Comparison of ENCODE assay signal across 10 mouse cellular contexts in the genomic region with DNA sequence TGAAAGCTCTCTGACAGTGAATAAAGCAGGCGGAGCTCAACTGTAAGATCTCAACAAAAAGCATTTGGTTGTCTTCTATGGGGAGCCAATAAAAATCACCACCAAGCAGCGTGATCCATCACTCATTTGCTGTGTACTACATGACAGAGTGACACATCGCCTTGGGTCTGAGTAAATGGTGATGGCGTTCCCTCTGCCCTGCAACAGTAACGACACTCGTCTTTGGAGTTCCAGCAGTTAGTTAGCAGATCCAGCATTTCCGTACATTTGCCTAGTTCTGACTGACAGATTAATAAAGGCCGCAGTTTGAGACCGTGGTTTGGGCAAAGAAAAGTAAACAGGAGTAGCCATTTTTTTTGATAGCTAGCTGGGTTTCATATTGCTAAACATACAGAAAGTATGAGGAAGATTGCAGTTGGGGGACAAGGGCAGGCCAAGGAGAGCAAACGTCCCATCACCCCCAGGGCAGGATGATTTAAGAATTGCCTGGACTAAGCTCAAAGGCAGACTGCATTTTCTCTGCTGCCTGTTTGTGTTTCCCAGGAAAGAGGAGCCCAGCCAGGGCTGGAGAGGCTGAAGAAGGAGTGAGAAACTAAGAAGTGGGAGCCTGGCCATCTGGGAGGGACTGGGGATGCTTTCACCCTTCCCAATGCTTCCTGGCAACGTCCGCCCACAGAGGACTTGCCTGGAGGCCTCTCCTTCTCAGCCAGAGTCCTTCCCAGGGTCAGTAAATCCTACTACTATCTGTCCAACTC. TPM values are rescaled to one million over a fixed set of nuclear protein-coding genes. Genes with fewer than 3 reads are reported as not detected.
DNase-seq lines count a peak whose midpoint lies in the region; ATAC-seq and TF ChIP-seq lines count a peak whose summit lies in the region.
"Had no signal": no experiment of that assay in that cellular context is flagged by ENCODE, and none has a peak within 500 bp of the region (broad histone marks: within the 10 kb centered on the region; RNA-seq: fewer than 3 reads in every experiment).

No protein-coding gene starts in this region.

- no peaks in the 10 kb centered on the region for H3K4me1 ChIP-seq in kidney, postnatal 0 days (replicated peaks; ENCODE audit: insufficient read depth, low read length)
- no peaks in the 10 kb centered on the region; the same call in none of the 2 replicates for H3K4me1 ChIP-seq in hindbrain, embryonic 15.5 days (replicated peaks)
- H3K4me1 ChIP-seq in liver, embryonic 11.5 days (replicated peaks; ENCODE audit: control insufficient read depth, insufficient read depth, low read length) = no peaks in the 10 kb centered on the region

- no peak overlapping the region for H3K4me3 ChIP-seq in kidney, postnatal 0 days (replicated peaks; ENCODE audit: low read depth, low read length)
- H3K4me3 ChIP-seq in hindbrain, embryonic 15.5 days = no peak overlapping the region
- no peak overlapping the region for H3K4me3 ChIP-seq in liver, embryonic 11.5 days (ENCODE audit: low read depth, low read length)
- H3K4me3 ChIP-seq: embryonic facial prominence, embryonic 15.5 days had no signal

- H3K9ac ChIP-seq in kidney, postnatal 0 days (ENCODE audit: low read depth, low read length) = no peak overlapping the region
- H3K9ac ChIP-seq in hindbrain, embryonic 15.5 days = no peak overlapping the region
- H3K9ac ChIP-seq in liver, embryonic 11.5 days (ENCODE audit: low read depth, low read length) = no peak overlapping the region
- H3K9ac ChIP-seq: embryonic facial prominence, embryonic 15.5 days had no signal

- ATAC-seq in kidney, postnatal 0 days (replicated peaks; ENCODE audit: low FRiP score, low read depth) = no peak; the same call in 1 of the 2 replicates
- peak; percentile 69 for ATAC-seq in frontal cortex, adult (ENCODE audit: low TSS enrichment)
- ATAC-seq in hindbrain, embryonic 15.5 days (ENCODE audit: low FRiP score, low read depth) = peak; percentile 82
- no peak for ATAC-seq in liver, embryonic 11.5 days (replicated peaks; ENCODE audit: low FRiP score)

- peak overlapping the region; percentile 51; the same call in 1 of the 2 replicates for H3K27ac ChIP-seq in kidney, postnatal 0 days
- H3K27ac ChIP-seq in hindbrain, embryonic 15.5 days (replicated peaks) = peak overlapping the region; percentile 70
- H3K27ac ChIP-seq in liver, embryonic 11.5 days (ENCODE audit: low read depth, low read length) = no peak overlapping the region
- H3K27ac ChIP-seq: embryonic facial prominence, embryonic 15.5 days had no signal

- H3K4me2 ChIP-seq in kidney, postnatal 0 days (ENCODE audit: low read length) = peak overlapping the region; percentile 21; the same call in 1 of the 2 replicates
- H3K4me2 ChIP-seq in hindbrain, embryonic 15.5 days = no peak overlapping the region
- no peak overlapping the region for H3K4me2 ChIP-seq in liver, embryonic 11.5 days
- H3K4me2 ChIP-seq: embryonic facial prominence, embryonic 15.5 days had no signal

- no peaks in the 10 kb centered on the region for H3K9me3 ChIP-seq in kidney, postnatal 0 days (replicated peaks; ENCODE audit: low read length)
- H3K9me3 ChIP-seq in hindbrain, embryonic 15.5 days = no peaks in the 10 kb centered on the region
- H3K9me3 ChIP-seq in liver, embryonic 11.5 days (ENCODE audit: control insufficient read depth, low read length) = no peaks in the 10 kb centered on the region
- H3K9me3 ChIP-seq: embryonic facial prominence, embryonic 15.5 days; G1E had no signal

- H3K36me3 ChIP-seq in kidney, postnatal 0 days (ENCODE audit: insufficient read depth, low read length) = no peaks in the 10 kb centered on the region
- H3K36me3 ChIP-seq in hindbrain, embryonic 15.5 days = no peaks in the 10 kb centered on the region
- H3K36me3 ChIP-seq in liver, embryonic 11.5 days (ENCODE audit: control insufficient read depth, insufficient read depth, low read length) = no peaks in the 10 kb centered on the region
- H3K36me3 ChIP-seq: embryonic facial prominence, embryonic 15.5 days; G1E had no signal

- H3K27me3 ChIP-seq in kidney, postnatal 0 days (ENCODE audit: insufficient read depth, low read length) = no peaks in the 10 kb centered on the region
- H3K27me3 ChIP-seq in hindbrain, embryonic 15.5 days = no peaks in the 10 kb centered on the region
- H3K27me3 ChIP-seq in liver, embryonic 11.5 days (replicated peaks; ENCODE audit: control insufficient read depth, insufficient read depth, low read length) = no peaks in the 10 kb centered on the region
- H3K27me3 ChIP-seq: embryonic facial prominence, embryonic 15.5 days had no signal

- DNase-seq in kidney, postnatal 0 days (ENCODE audit: low spot score) = peak; percentile 84
- no peak for DNase-seq in kidney, adult 11 months
- DNase-seq in lung, postnatal 14 days = peak; percentile 62
- peak; percentile 30 to 35 for DNase-seq in right cerebral cortex, postnatal 36 days (ENCODE audit: low spot score in 2 of 2)
- no peak for DNase-seq in spleen, adult 12 weeks (ENCODE audit: low spot score)
- no peak for DNase-seq in liver, embryonic 11.5 days (ENCODE audit: low spot score)

- no peak for TF ChIP-seq CTCF in kidney, postnatal 0 days (IDR thresholded peaks at IDR 0.05; ENCODE audit: low read depth)

- 18% methylated on average over 12 of the region's 12 CpGs for whole genome bisulfite sequencing in kidney, postnatal 0 days
- 40% methylated on average over 12 of the region's 12 CpGs for WGBS in hindbrain, embryonic 15.5 days
- 67% methylated on average over 12 of the region's 12 CpGs for WGBS in liver, embryonic 11.5 days

RNA-seq across cellular contexts. Expression of gene Fjx1, which starts 11.5 kb away (rescaled TPM):
- polyA plus RNA-seq in kidney, postnatal 0 days (2015; fragmentation: Nextera tagmentation; extraction: Ambion mirVana) = 10.0 and 12.1 TPM in 2 replicates
- polyA plus RNA-seq in hindbrain, embryonic 15.5 days (2015; fragmentation: Nextera tagmentation; extraction: Ambion mirVana) = 33.4 and 40.1 TPM in 2 replicates
- polyA plus RNA-seq in liver, embryonic 11.5 days (2014; fragmentation: Nextera tagmentation; extraction: Ambion mirVana) = 4.2 and 4.3 TPM in 2 replicates
- polyA plus RNA-seq: G1E had no signal

RNA-seq across cellular contexts. Expression of gene Trim44, which starts 56.1 kb away (rescaled TPM):
- 20.1 and 24.5 TPM in 2 replicates for polyA plus RNA-seq in kidney, postnatal 0 days (2015; fragmentation: Nextera tagmentation; extraction: Ambion mirVana)
- polyA plus RNA-seq in hindbrain, embryonic 15.5 days (2015; fragmentation: Nextera tagmentation; extraction: Ambion mirVana) = 63.5 and 63.7 TPM in 2 replicates
- polyA plus RNA-seq in liver, embryonic 11.5 days (2014; fragmentation: Nextera tagmentation; extraction: Ambion mirVana) = 21.8 and 23.1 TPM in 2 replicates

Comparison
In these comparisons a context has a peak if more than half of its experiments do, and no peak if none do; other contexts are left out.
1. DNase-seq: peak in kidney, postnatal 0 days (single experiment), lung, postnatal 14 days (single experiment) and right cerebral cortex, postnatal 36 days (2 of 2); none in kidney, adult 11 months (single experiment), spleen, adult 12 weeks (single experiment) and liver, embryonic 11.5 days (single experiment).
2. ATAC-seq: peak in frontal cortex, adult (single experiment) and hindbrain, embryonic 15.5 days (single experiment); none in kidney, postnatal 0 days (single experiment) and liver, embryonic 11.5 days (single experiment).